Mouse (Mus musculus): ENCODE measurements around the gene Ttc7. TPM values are rescaled to one million over a fixed set of nuclear protein-coding genes. Genes with fewer than 3 reads are reported as not detected.

Gene Ttc7
- polyA plus RNA-seq, 1 experiment from 2014 or later, result 15.4 TPM

GRCm38 (mm10) chr17:87366520-87366919 lies 83.8 kb downstream of the Ttc7 start:
- 30% methylated on average over 2 of the region's 2 CpGs for WGBS
- H3K4me3 ChIP-seq (replicated peaks; ENCODE audit: low read depth, low read length), result no peak overlapping the region
- no peak overlapping the region for H3K27ac ChIP-seq
- no peaks in the 10 kb centered on the region for H3K36me3 ChIP-seq (ENCODE audit: insufficient read depth, low read length)
- H3K9me3 ChIP-seq (replicated peaks; ENCODE audit: low read length), result no peaks in the 10 kb centered on the region
- H3K27me3 ChIP-seq (ENCODE audit: insufficient read depth, low read length), result no peaks in the 10 kb centered on the region
- H3K4me1 ChIP-seq (replicated peaks; ENCODE audit: insufficient read depth, low read length), result peaks cover 20% of the 10 kb centered on the region; the same call in 1 of the 2 replicates
- TF ChIP-seq CTCF (IDR thresholded peaks at IDR 0.05; ENCODE audit: low read depth), result no peak
- no peak for ATAC-seq (replicated peaks; ENCODE audit: low FRiP score, low read depth)
- no peak for DNase-seq (ENCODE audit: low spot score)
- no peak overlapping the region for H3K9ac ChIP-seq (ENCODE audit: low read depth, low read length)
- no peak overlapping the region for H3K4me2 ChIP-seq (ENCODE audit: low read length)

GRCm38 (mm10) chr17:87367228-87367627 lies 84.5 kb downstream of the Ttc7 start:
- peaks cover 20% of the 10 kb centered on the region; the same call in 1 of the 2 replicates for H3K4me1 ChIP-seq (replicated peaks; ENCODE audit: insufficient read depth, low read length)
- H3K27ac ChIP-seq, result no peak overlapping the region
- H3K9ac ChIP-seq (ENCODE audit: low read depth, low read length), result no peak overlapping the region
- ATAC-seq (replicated peaks; ENCODE audit: low FRiP score, low read depth) (no peak), DNase-seq (ENCODE audit: low spot score) (no peak)
- H3K27me3 ChIP-seq (ENCODE audit: insufficient read depth, low read length), result no peaks in the 10 kb centered on the region
- no peaks in the 10 kb centered on the region for H3K36me3 ChIP-seq (ENCODE audit: insufficient read depth, low read length)
- no peak for TF ChIP-seq CTCF (IDR thresholded peaks at IDR 0.05; ENCODE audit: low read depth)
- no peak overlapping the region for H3K4me2 ChIP-seq (ENCODE audit: low read length)
- H3K9me3 ChIP-seq (replicated peaks; ENCODE audit: low read length), result no peaks in the 10 kb centered on the region
- H3K4me3 ChIP-seq (replicated peaks; ENCODE audit: low read depth, low read length), result no peak overlapping the region
- WGBS, result 40% methylated on average over 4 of the region's 4 CpGs

GRCm38 (mm10) chr17:87367640-87368039 lies 85.0 kb downstream of the Ttc7 start:
- H3K4me3 ChIP-seq (replicated peaks; ENCODE audit: low read depth, low read length), result no peak overlapping the region
- no peaks in the 10 kb centered on the region for H3K27me3 ChIP-seq (ENCODE audit: insufficient read depth, low read length)
- no peak for DNase-seq (ENCODE audit: low spot score)
- peaks cover 20% of the 10 kb centered on the region; the same call in 1 of the 2 replicates for H3K4me1 ChIP-seq (replicated peaks; ENCODE audit: insufficient read depth, low read length)
- H3K9me3 ChIP-seq (replicated peaks; ENCODE audit: low read length), result no peaks in the 10 kb centered on the region
- no peak overlapping the region for H3K27ac ChIP-seq
- H3K9ac ChIP-seq (ENCODE audit: low read depth, low read length), result no peak overlapping the region
- 39% methylated on average over 3 of the region's 3 CpGs for WGBS
- no peak for ATAC-seq (replicated peaks; ENCODE audit: low FRiP score, low read depth)
- H3K4me2 ChIP-seq (ENCODE audit: low read length), result no peak overlapping the region
- TF ChIP-seq CTCF (IDR thresholded peaks at IDR 0.05; ENCODE audit: low read depth), result no peak
- H3K36me3 ChIP-seq (ENCODE audit: insufficient read depth, low read length), result no peaks in the 10 kb centered on the region

- H3K27me3 ChIP-seq (ENCODE audit: insufficient read depth, low read length), result no peaks in the 10 kb centered on the region
- no peak overlapping the region for H3K27ac ChIP-seq
- no peaks in the 10 kb centered on the region for H3K9me3 ChIP-seq (replicated peaks; ENCODE audit: low read length)
- no peak overlapping the region for H3K9ac ChIP-seq (ENCODE audit: low read depth, low read length)
- WGBS, result 66% methylated on average over 10 of the region's 10 CpGs
- no peak for DNase-seq (ENCODE audit: low spot score)
- no peak for TF ChIP-seq CTCF (IDR thresholded peaks at IDR 0.05; ENCODE audit: low read depth)
- H3K4me2 ChIP-seq (ENCODE audit: low read length), result no peak overlapping the region
- no peaks in the 10 kb centered on the region for H3K36me3 ChIP-seq (ENCODE audit: insufficient read depth, low read length)
- peaks cover 20% of the 10 kb centered on the region; the same call in 1 of the 2 replicates for H3K4me1 ChIP-seq (replicated peaks; ENCODE audit: insufficient read depth, low read length)
- ATAC-seq (replicated peaks; ENCODE audit: low FRiP score, low read depth), result no peak
- H3K4me3 ChIP-seq (replicated peaks; ENCODE audit: low read depth, low read length), result no peak overlapping the region
These were observed 85.8 kb downstream of the Ttc7 start for GRCm38 (mm10) chr17:87368481-87368880.

GRCm38 (mm10) chr17:87369270-87369759 lies 86.6 kb downstream of the Ttc7 start:
- peak; percentile 6; the same call in 1 of the 2 replicates for TF ChIP-seq CTCF (IDR thresholded peaks at IDR 0.05; ENCODE audit: low read depth)
- Histone ChIP-seq H3K9me3 (replicated peaks; ENCODE audit: low read length) (no peaks in the 10 kb centered on the region), H3K27ac (no peak overlapping the region), H3K4me1 (replicated peaks; ENCODE audit: insufficient read depth, low read length) (peaks cover 20% of the 10 kb centered on the region; the same call in 1 of the 2 replicates), H3K4me2 (ENCODE audit: low read length) (no peak overlapping the region), H3K27me3 (ENCODE audit: insufficient read depth, low read length) (no peaks in the 10 kb centered on the region), H3K36me3 (ENCODE audit: insufficient read depth, low read length) (no peaks in the 10 kb centered on the region), H3K9ac (ENCODE audit: low read depth, low read length) (no peak overlapping the region), H3K4me3 (replicated peaks; ENCODE audit: low read depth, low read length) (no peak overlapping the region)
- ATAC-seq (replicated peaks; ENCODE audit: low FRiP score, low read depth) (no peak), DNase-seq (ENCODE audit: low spot score) (no peak)
- WGBS, result 70% methylated on average over 18 of the region's 18 CpGs

- DNase-seq (ENCODE audit: low spot score) (no peak), ATAC-seq (replicated peaks; ENCODE audit: low FRiP score, low read depth) (no peak)
- H3K4me2 ChIP-seq (ENCODE audit: low read length), result no peak overlapping the region
- no peaks in the 10 kb centered on the region for H3K36me3 ChIP-seq (ENCODE audit: insufficient read depth, low read length)
- no peak overlapping the region for H3K9ac ChIP-seq (ENCODE audit: low read depth, low read length)
- TF ChIP-seq CTCF (IDR thresholded peaks at IDR 0.05; ENCODE audit: low read depth), result no peak
- no peaks in the 10 kb centered on the region for H3K27me3 ChIP-seq (ENCODE audit: insufficient read depth, low read length)
- 86% methylated on average over 7 of the region's 7 CpGs for WGBS
- no peak overlapping the region for H3K27ac ChIP-seq
- H3K9me3 ChIP-seq (replicated peaks; ENCODE audit: low read length), result no peaks in the 10 kb centered on the region
- no peak overlapping the region for H3K4me3 ChIP-seq (replicated peaks; ENCODE audit: low read depth, low read length)
- H3K4me1 ChIP-seq (replicated peaks; ENCODE audit: insufficient read depth, low read length), result peaks cover 31% of the 10 kb centered on the region; the same call in 1 of the 2 replicates
These were observed 89.5 kb downstream of the Ttc7 start for GRCm38 (mm10) chr17:87372189-87372588.

- H3K9me3 ChIP-seq (replicated peaks; ENCODE audit: low read length), result no peaks in the 10 kb centered on the region
- WGBS, result 73% methylated on average over 9 of the region's 9 CpGs
- ATAC-seq (replicated peaks; ENCODE audit: low FRiP score, low read depth) (no peak), DNase-seq (ENCODE audit: low spot score) (no peak)
- no peak overlapping the region for H3K4me2 ChIP-seq (ENCODE audit: low read length)
- no peak overlapping the region for H3K4me3 ChIP-seq (replicated peaks; ENCODE audit: low read depth, low read length)
- no peaks in the 10 kb centered on the region for H3K36me3 ChIP-seq (ENCODE audit: insufficient read depth, low read length)
- no peak overlapping the region for H3K9ac ChIP-seq (ENCODE audit: low read depth, low read length)
- no peaks in the 10 kb centered on the region for H3K27me3 ChIP-seq (ENCODE audit: insufficient read depth, low read length)
- peaks cover 25% of the 10 kb centered on the region; the same call in 1 of the 2 replicates for H3K4me1 ChIP-seq (replicated peaks; ENCODE audit: insufficient read depth, low read length)
- no peak overlapping the region for H3K27ac ChIP-seq
- no peak for TF ChIP-seq CTCF (IDR thresholded peaks at IDR 0.05; ENCODE audit: low read depth)
These were observed 90.6 kb downstream of the Ttc7 start for GRCm38 (mm10) chr17:87373327-87373726.
